Comparison of ENCODE assay signal across 17 mouse cellular contexts in genomic region chr14:99472111-99472510, GRCm38 (mm10).
DNase-seq lines count a peak whose midpoint lies in the region; ATAC-seq lines count a peak whose summit lies in the region.
"Had no signal": no experiment of that assay in that cellular context is flagged by ENCODE, and none has a peak within 500 bp of the region (broad histone marks: within the 10 kb centered on the region; RNA-seq: fewer than 3 reads in every experiment).

No protein-coding gene starts in this region.

- no peak for ATAC-seq in erythroblast, adult 5-6 weeks (replicated peaks; ENCODE audit: low FRiP score, poor library complexity, severe bottlenecking)
- ATAC-seq: forebrain, embryonic 15.5 days had no signal

- DNase-seq in cerebellum, postnatal 10 days: peak; percentile 3 to 7
- DNase-seq in cerebellum, postnatal 25 days: no peak
- DNase-seq in testis, postnatal 14 days (ENCODE audit: low spot score): peak; percentile 8
- DNase-seq in testis, postnatal 10 days (ENCODE audit: low spot score): no peak
- DNase-seq in lung, postnatal 10 days: peak; percentile 37
- no peak for DNase-seq in thymus, postnatal 25 days
- DNase-seq in thymus, postnatal 10 days (ENCODE audit: low spot score in 2 of 2): no peak
- DNase-seq: B cell, adult 2 months; cerebellum, adult 2 months; heart, adult 11 months; heart, postnatal 4 days; kidney, adult 2 months; kidney, postnatal 14 days; right cerebral cortex, postnatal 14 days; thymus, postnatal 4 days had no signal

Comparison
In these comparisons a context has a peak if more than half of its experiments do, and no peak if none do; other contexts are left out.
1. DNase-seq: peak in cerebellum, postnatal 10 days (2 of 2), testis, postnatal 14 days (single experiment) and lung, postnatal 10 days (single experiment); none in cerebellum, postnatal 25 days (0 of 2), testis, postnatal 10 days (single experiment), thymus, postnatal 25 days (single experiment) and thymus, postnatal 10 days (0 of 2).